Mouse (Mus musculus) embryonic facial prominence, embryonic 11.5 days (tissue): ENCODE data around the gene Efna3. TPM values are rescaled to one million over a fixed set of nuclear protein-coding genes. Genes with fewer than 3 reads are reported as not detected.

Experiments used
- ATAC-seq: fragments of 200-750 bp; cut with Nextera tagmentation; replicated peaks from 2 replicates; pipeline ENCODE4 v1.8.0; 2017; ENCODE audit warnings: low read depth; ENCODE audit not compliant: insufficient number of reproducible peaks, low FRiP score, low TSS enrichment
- DNase-seq: peaks from one replicate; pipeline ENCODE4 v3.0.0-alpha.2; 2015; ENCODE audit warnings: low spot score
- H3K27ac ChIP-seq: fragments of 300-500 bp; sonication (generic); replicated peaks from 2 replicates; pipeline ENCODE4 v1.5.1; 2014; ENCODE audit warnings: mild to moderate bottlenecking, low read depth, low read length, control low read depth
- H3K27me3 ChIP-seq: fragments of 300-500 bp; sonication (generic); 2 replicates; pipeline ENCODE4 v1.6.1; 2014; ENCODE audit warnings: mild to moderate bottlenecking, low read length, moderate library complexity, mixed read lengths; ENCODE audit not compliant: control insufficient read depth, insufficient read depth
- H3K36me3 ChIP-seq: fragments of 300-500 bp; sonication (generic); replicated peaks from 2 replicates; pipeline ENCODE4 v1.6.1; 2014; ENCODE audit warnings: low read depth, mild to moderate bottlenecking, low read length, moderate library complexity, mixed read lengths; ENCODE audit not compliant: control insufficient read depth, insufficient read depth
- H3K4me1 ChIP-seq: fragments of 300-500 bp; sonication (generic); 2 replicates; pipeline ENCODE4 v1.6.1; 2014; ENCODE audit warnings: low read length, mixed read lengths; ENCODE audit not compliant: control insufficient read depth, insufficient read depth
- H3K4me2 ChIP-seq: fragments of 300-500 bp; sonication (generic); 2 replicates; pipeline ENCODE4 v1.6.1; 2014; ENCODE audit warnings: low read depth, mild to moderate bottlenecking, control low read depth, low read length, moderate library complexity
- H3K4me3 ChIP-seq: fragments of 300-500 bp; sonication (generic); 2 replicates; pipeline ENCODE4 v1.5.1; 2014; ENCODE audit warnings: low read depth, low read length, control low read depth
- H3K9ac ChIP-seq: fragments of 300-500 bp; sonication (generic); replicated peaks from 2 replicates; pipeline ENCODE4 v1.6.1; 2014; ENCODE audit warnings: mild to moderate bottlenecking, control low read depth, low read length
- H3K9me3 ChIP-seq: fragments of 300-500 bp; sonication (generic); replicated peaks from 2 replicates; pipeline ENCODE4 v1.6.1; 2016; ENCODE audit warnings: mild to moderate bottlenecking, low read length, inconsistent platforms, mixed read lengths; ENCODE audit not compliant: control insufficient read depth
- WGBS: fragments of 180-500 bp; shearing (Covaris S2); extraction: QIAGEN DNeasy Blood & Tissue Kit; methylation state at CpG from one replicate; pipeline ENCODE4 v1.1.7; 2014; 5-methylcytosine and 5-hydroxymethylcytosine counted together
- polyA plus RNA-seq: library from polyadenylated mRNA; unstranded; fragments of >200 nt; fragmentation: Nextera tagmentation; extraction: Ambion mirVana; gene quantifications from 2 replicates; pipeline ENCODE4 v1.2.1, GENCODE M21; 2014

Efna3 gene
- polyA plus RNA-seq, 1 experiment from 2014 or later, result 6.6 TPM

DNA sequence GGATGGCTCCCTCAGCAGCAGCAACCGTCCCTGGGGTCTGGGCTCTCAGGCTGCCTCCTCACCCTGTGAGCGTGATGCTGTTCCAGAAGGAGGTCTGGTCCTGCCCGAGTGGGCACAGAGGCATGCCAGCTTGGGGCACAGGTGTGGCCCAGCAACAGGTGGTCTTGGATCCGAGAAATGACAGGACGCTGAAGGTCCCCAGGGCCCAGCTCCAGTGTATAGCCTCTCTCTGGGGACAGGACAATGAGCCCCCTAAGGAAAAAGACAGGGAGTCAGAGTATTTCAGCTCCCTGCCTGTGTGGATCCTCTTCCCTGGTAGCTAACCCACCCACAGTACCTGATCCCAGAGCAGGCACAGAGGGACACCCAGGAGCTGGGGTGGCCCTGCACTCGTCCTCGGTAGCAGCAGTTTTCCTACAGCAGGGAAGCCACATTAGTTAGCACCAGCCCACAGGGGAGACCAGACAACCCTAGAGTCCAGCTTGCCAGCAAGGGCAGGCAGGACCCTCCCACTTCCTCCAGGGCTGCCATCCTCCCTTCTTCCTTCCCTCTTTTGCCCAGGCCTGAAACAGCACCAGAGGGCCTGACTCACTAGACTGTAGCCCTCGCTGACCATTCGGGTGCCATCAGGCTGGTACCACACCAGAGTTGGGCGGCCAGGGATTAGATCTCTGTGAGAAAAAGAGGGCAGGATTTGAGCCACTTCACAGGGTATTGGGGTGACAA lies 24.2 kb upstream of the Efna3 start:
- Histone ChIP-seq H3K36me3 (no peaks in the 10 kb centered on the region; the same call in 1 of the 2 replicates), H3K4me2 (no peak overlapping the region), H3K9me3 (no peaks in the 10 kb centered on the region), H3K4me1 (peaks cover 3% of the 10 kb centered on the region), H3K4me3 (no peak overlapping the region), H3K27ac (no peak overlapping the region), H3K27me3 (no peaks in the 10 kb centered on the region), H3K9ac (no peak overlapping the region)
- no peak for ATAC-seq
- 78% methylated on average over 10 of the region's 10 CpGs for WGBS
- DNase-seq, result no peak

- Histone ChIP-seq H3K9me3 (no peaks in the 10 kb centered on the region), H3K4me1 (peaks cover 4% of the 10 kb centered on the region), H3K9ac (no peak overlapping the region), H3K4me2 (no peak overlapping the region), H3K36me3 (no peaks in the 10 kb centered on the region; the same call in 1 of the 2 replicates), H3K27me3 (no peaks in the 10 kb centered on the region), H3K4me3 (no peak overlapping the region), H3K27ac (no peak overlapping the region)
- no peak for ATAC-seq
- DNase-seq, result no peak
- 86% methylated on average over 7 of the region's 7 CpGs for WGBS
Observed at GRCm38 (mm10) chr3:89343279-89343678, 20.5 kb upstream of the Efna3 start.

- ATAC-seq, result no peak
- H3K4me3 ChIP-seq, result no peak overlapping the region
- DNase-seq, result no peak
- no peak overlapping the region for H3K4me2 ChIP-seq
- H3K27ac ChIP-seq, result no peak overlapping the region
- WGBS, result 91% methylated on average over 4 of the region's 4 CpGs
- H3K27me3 ChIP-seq, result no peaks in the 10 kb centered on the region
- no peaks in the 10 kb centered on the region for H3K9me3 ChIP-seq
- peaks cover 4% of the 10 kb centered on the region for H3K4me1 ChIP-seq
- no peaks in the 10 kb centered on the region; the same call in 1 of the 2 replicates for H3K36me3 ChIP-seq
- H3K9ac ChIP-seq, result no peak overlapping the region
Observed at GRCm38 (mm10) chr3:89341794-89342193, 19.0 kb upstream of the Efna3 start.

- Histone ChIP-seq H3K4me3 (peak overlapping the region; percentile 19; the same call in 1 of the 2 replicates), H3K4me1 (peaks cover 8% of the 10 kb centered on the region), H3K9ac (peak overlapping the region; percentile 48), H3K4me2 (peak overlapping the region; percentile 57), H3K9me3 (no peaks in the 10 kb centered on the region), H3K36me3 (no peaks in the 10 kb centered on the region; the same call in 1 of the 2 replicates), H3K27ac (no peak overlapping the region), H3K27me3 (no peaks in the 10 kb centered on the region)
- peak; percentile 92 for DNase-seq
- ATAC-seq, result 0 out of 2 replicates have a peak, but pooled peaks have one; percentile 7
- 2% methylated on average over 11 of the region's 11 CpGs for WGBS
Observed at GRCm38 (mm10) chr3:89340465-89340864, 17.7 kb upstream of the Efna3 start.

DNA sequence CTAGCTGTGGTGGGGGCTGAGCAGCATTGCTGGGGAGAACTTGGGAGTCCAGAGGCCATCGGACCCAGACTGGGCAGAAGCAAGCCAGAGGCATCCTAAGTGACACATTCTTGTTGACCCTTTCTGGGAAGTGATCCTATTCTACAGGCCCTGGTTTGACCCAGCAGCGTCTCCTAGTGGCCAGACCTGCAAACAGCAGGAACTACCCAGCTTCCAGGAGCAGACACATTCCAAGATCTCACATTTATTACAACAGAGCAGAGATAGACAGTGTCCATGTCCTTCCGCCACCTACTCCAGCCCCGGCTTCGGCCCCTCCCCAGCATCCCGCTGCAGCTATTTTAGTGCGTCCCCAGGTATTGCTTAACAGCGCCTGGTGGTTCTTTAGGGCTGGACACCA lies 16.7 kb upstream of the Efna3 start:
- no peak overlapping the region for H3K4me3 ChIP-seq
- no peak overlapping the region for H3K27ac ChIP-seq
- ATAC-seq (no peak), DNase-seq (peak; percentile 83)
- H3K4me1 ChIP-seq, result peaks cover 8% of the 10 kb centered on the region
- WGBS, result 28% methylated on average over 8 of the region's 8 CpGs
- H3K4me2 ChIP-seq, result peak overlapping the region; percentile 17
- no peak overlapping the region for H3K9ac ChIP-seq
- no peaks in the 10 kb centered on the region for H3K27me3 ChIP-seq
- peaks cover 2% of the 10 kb centered on the region for H3K36me3 ChIP-seq
- no peaks in the 10 kb centered on the region for H3K9me3 ChIP-seq

- Histone ChIP-seq H3K27ac (peak within 1 kb of the TSS; percentile 92), H3K4me1 (peaks cover 8% of the 10 kb centered on the region), H3K36me3 (peaks cover 11% of the 10 kb centered on the region), H3K9ac (peak within 1 kb of the TSS; percentile 97), H3K4me2 (peak within 1 kb of the TSS; percentile 68), H3K27me3 (no peaks in the 10 kb centered on the region), H3K9me3 (no peaks in the 10 kb centered on the region), H3K4me3 (peak within 1 kb of the TSS; percentile 92)
- ATAC-seq (peak; percentile 88), DNase-seq (peak; percentile 89)
- WGBS, result under 1% methylated on average over 44 of the region's 44 CpGs
Observed at GRCm38 (mm10) chr3:89337721-89338578, 15.2 kb upstream of the Efna3 start, which contains the start of gene Efna4. Gene Efna4, minus strand, starts transcription at chr3:89338028.

- Histone ChIP-seq H3K36me3 (peaks cover 11% of the 10 kb centered on the region), H3K4me2 (peak overlapping the region; percentile 68), H3K9me3 (no peaks in the 10 kb centered on the region), H3K9ac (peak overlapping the region; percentile 97), H3K27me3 (no peaks in the 10 kb centered on the region), H3K4me3 (peak overlapping the region; percentile 92), H3K27ac (peak overlapping the region; percentile 92), H3K4me1 (peaks cover 8% of the 10 kb centered on the region)
- 0% methylated on average over 21 of the region's 21 CpGs for WGBS
- no peak for ATAC-seq
- DNase-seq, result peak; percentile 63
Observed at GRCm38 (mm10) chr3:89337062-89337720, 14.4 kb upstream of the Efna3 start.
